Mouse (Mus musculus) ovary, postnatal 10 days (tissue): Measurements from ENCODE around the gene Rasl10a.

Experiments used
- DNase-seq: peaks from one replicate; pipeline ENCODE4 v3.0.0; 2022; ENCODE audit warnings: low spot score

Rasl10a gene

GRCm38 (mm10) chr11:5054151-5054550, 3.8 kb upstream of the Rasl10a start:
- DNase-seq: no peak

DNA sequence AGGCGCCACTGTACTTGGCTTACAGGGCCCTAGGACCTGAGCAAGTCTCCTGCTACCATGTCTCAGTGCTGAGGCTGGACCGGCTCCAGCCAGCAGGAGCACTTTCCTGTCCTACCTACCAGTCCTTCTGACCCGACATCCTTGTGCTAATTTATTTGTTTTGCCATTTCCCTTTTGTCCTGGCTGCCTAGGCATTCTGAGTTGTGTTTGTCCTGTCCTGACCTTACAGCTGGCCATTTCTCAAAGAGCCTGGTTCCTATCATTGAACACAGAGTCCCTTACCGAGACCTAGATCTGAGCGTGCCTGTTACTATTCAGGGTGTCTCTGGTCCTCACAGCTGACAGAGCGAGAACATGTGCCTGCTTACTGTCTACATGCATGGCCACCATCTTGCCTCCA, 3.1 kb upstream of the Rasl10a start:
- no peak for DNase-seq

- no peak for DNase-seq
These were observed 1.7 kb upstream of the Rasl10a start for GRCm38 (mm10) chr11:5055945-5056938.

- no peak for DNase-seq
These were observed 864 bp upstream of the Rasl10a start for GRCm38 (mm10) chr11:5057064-5057463.

- no peak for DNase-seq
These were observed 430 bp upstream of the Rasl10a start for GRCm38 (mm10) chr11:5057541-5057855.

DNA sequence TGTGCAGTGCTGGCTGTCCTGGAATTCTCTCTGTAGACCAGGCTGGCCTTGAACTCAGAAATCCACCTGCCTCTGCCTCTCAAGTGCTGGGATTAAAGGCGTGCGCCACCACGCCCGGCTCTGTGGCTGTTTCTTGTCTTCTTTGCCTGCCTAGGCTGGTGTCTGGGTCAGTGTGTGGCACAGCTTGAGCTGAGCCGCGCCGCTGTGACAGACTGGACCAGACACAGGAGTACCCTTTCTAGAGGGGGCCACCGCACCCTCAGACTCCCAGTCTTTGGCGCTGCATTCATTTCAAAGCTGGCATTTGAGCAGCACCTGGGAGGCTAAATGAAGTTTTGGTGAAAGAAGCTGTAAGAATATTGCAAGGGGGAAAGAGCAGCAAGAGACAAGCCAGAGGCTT, 855 bp downstream of the Rasl10a start:
- no peak for DNase-seq

DNA sequence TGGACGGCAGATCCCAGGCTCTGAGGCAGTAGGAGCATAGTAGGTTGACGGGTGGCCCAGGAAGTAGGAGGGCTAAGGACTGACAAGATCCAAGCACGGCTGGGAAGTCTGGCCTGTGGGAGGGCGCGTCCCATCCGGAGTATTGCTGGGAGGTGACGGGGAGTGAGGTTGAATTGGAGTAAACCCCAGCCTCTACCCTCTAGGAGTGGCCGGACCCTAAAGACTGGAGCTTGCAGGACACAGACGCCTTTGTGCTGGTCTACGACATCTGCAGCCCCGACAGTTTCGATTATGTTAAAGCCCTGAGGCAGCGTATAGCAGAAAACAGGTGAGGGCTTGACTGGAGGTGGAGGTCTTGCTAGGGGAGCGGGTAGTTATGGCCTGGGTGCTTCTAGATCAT, 1.3 kb downstream of the Rasl10a start:
- DNase-seq: no peak

DNA sequence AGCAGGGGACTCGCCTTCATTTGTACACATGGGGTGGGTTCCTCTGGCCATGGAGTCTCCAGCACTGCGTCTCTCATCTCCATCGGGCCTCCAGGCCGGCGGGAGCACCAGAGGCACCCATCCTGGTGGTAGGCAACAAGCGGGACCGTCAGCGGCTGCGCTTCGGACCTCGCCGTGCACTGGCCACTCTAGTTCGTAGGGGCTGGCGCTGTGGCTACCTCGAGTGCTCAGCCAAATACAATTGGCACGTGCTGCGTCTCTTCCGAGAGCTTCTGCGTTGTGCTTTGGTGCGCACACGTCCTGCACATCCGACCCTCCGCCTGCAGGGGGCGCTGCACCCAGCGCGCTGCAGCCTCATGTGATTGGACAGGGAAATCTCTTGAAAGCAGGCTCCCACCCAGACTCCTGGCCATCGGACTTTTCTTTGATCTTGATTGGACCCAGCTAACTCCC, 1.8 kb downstream of the Rasl10a start:
- no peak for DNase-seq

DNA sequence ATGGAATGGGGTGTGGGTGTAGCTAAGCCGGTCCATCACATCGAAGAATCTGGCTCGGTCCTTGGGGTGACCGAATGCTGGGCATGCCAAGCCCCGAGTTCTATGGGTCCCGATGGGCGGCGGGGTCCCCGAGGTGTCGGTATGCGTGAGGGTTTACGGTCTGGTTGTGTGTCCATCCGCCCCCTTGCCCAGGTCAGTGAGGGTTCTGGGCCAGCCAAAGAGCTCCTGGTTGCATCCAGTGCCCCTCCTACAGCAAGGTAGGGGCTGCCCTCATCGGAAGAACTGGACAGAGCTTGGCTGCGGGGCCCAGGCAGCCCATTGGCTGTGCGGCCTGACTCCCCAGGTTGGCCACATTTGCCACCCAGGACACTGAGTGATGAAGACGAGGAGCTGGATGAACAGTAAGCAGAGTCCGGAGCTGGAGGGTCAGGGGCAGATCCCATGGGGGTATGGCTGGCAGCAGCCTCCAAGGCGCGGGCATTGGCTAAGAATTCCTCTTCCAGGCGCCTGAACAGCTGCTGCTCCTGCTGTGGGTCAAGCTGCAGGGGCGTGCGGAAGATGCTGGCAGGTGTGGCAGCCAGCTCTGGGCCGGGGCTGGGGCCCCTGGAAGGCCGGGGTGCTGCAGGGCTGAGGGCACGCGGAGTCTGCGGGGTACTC, 3.0 kb downstream of the Rasl10a start:
- DNase-seq: no peak

- peak; percentile 91 for DNase-seq
These were observed 3.6 kb downstream of the Rasl10a start for GRCm38 (mm10) chr11:5061413-5062139.

GRCm38 (mm10) chr11:5062326-5062725, 4.4 kb downstream of the Rasl10a start:
- DNase-seq: no peak

GRCm38 (mm10) chr11:5062860-5063505, 5.1 kb downstream of the Rasl10a start:
- DNase-seq: no peak

DNA sequence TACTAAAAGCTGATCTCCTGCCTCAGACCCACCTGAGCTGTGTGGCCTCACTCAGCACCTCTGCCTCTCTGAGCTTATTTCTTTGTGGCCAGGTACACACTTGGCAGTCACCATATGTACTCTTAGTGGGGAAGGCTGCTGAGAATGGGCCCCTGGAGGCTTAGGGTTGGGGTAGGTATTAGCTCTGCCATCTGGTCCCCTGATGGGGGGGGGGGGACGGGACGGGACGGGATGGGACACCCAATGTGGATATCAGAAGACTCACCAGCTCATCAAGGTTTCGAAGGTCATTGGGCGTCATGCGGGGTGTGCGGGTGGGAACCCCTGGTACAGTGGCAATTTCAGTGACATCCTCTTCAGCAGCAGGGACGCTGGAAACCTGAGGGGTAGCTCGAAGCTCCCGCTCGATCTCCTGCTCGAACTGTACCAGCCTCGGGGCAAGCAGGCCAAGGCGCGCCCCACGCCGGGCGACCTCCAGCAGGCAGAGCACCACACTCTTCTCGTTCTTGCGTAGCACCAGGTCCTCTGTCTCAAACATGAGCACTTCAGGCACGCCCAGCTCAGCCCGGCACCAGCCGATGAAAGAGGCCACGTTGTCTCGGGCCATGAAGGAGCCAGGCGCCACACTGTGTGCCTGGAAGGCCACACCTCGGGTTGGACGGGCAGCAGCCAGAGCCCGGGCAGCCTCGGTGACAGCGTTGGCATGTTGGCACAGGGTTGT, 5.8 kb downstream of the Rasl10a start:
- DNase-seq: no peak

DNA sequence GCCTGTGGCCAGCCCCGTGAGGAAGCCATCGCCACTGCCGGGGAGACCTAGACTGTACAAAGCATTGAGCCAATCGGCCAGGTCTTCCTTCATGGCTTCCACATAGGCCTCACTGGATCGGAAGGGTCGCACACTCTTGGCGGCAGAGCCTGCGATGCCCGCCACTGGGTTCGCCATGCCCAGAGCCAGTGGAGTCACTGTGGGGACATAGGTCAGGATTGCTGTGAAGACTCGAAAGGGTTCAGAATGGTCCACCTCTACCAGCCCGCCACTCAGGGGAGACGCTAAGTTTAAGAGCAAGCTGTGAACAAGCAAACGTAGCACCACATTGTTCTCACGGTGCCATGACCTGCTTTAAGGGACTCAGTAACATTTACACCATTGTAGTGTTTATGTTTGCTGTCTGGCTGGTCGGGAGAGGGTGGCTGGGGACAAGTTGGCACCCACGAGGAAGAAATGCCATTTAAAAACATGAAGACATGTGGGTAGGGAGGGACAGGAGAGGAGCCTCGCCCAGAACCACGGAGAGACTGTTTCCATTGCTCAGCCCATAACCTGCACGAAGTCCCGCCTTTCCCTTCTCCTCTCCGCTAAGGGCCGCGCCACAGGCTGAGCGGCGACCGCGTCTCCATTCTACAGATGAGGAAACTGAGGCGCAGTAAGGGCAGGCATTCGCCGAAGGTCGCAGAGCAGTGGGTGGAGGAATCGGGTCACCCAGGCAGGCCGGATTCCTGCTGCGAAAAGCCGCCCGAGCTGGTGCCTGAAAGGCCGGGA, 6.5 kb downstream of the Rasl10a start:
- DNase-seq: no peak

DNA sequence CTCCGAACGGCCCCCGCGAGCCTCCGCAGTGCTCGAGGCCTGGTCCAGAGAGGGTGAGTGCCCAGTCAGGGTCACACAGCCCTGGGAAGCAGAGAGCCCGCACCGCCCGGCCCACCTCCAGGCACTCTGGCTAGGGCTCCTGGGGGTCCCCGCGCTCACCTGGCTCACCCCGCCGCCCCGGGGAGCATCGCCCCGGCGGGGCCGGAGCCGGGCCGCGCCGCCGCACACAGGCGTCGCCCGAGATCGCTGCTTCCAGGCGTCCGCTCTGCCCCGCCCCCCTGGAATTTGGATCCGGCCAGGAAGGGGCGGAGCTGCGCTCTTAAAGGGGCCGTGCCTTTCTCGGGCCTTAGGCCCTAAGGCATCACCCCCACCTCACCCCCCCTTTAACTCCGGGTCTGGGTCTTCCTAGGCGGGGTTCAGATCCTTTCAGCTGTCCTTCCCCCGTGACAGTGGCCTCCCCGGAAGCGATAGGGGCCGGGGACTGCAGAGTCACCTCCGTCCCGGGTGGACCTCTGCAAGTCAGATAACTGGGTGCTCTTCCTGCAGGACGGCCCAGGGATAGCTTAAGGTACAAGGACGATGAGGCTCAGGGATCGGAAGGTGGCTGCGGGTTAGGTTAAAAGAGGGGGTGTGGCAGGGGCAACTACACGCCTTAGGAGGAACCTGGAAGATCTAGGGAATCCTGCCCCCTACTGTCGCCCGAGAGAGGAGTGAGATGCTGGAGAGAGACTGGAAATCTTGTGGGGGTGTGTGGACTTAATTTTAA, 7.3 kb downstream of the Rasl10a start, which contains the start of gene Gas2l1:
Gas2l1 (minus strand) TSS at position 272 of the 766 bp plus-strand sequence.
- peak; percentile 75 for DNase-seq

GRCm38 (mm10) chr11:5067063-5067462, 9.1 kb downstream of the Rasl10a start:
- no peak for DNase-seq

- DNase-seq: no peak
These were observed 10.4 kb downstream of the Rasl10a start for GRCm38 (mm10) chr11:5068126-5068971.

GRCm38 (mm10) chr11:5074882-5075281, 17.0 kb downstream of the Rasl10a start:
- DNase-seq: no peak

DNA sequence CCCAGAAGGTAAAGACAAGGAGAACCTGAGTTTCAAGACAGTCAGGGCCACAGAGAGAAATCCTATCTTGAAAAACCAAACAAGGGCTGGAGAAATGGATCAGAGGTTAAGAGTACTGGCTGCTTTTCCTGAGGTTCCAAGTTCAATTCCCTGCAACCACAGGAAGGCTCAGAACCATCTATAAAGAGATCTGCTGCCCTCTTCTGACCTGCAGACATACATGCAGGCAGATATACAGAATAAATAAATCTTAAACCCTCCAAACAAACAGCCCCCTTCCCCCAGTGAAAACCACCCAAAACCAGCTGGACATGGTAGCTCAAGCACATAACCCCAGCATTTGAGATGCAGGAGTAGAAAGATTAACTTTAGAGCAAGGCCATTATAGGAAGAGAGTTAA, 17.8 kb downstream of the Rasl10a start:
- no peak for DNase-seq
